Mouse (Mus musculus) layer of hippocampus, adult 8-10 months (tissue): ENCODE data around the gene Slfn2. TPM values are rescaled to one million over a fixed set of nuclear protein-coding genes. Genes with fewer than 3 reads are reported as not detected.

ENCODE experiments used
- DNase-seq, 2 experiments: peaks; one replicate each; pipeline ENCODE4 v3.0.0; 2022; ENCODE audit warnings: low spot score in 2 of 2
- microRNA-seq, 2 experiments: library from miRNA; unstranded; fragments of <30 nt; microRNA quantifications; one replicate each; pipeline ENCODE4 v1.2.0; 2022
- total RNA-seq, 4 experiments: library from RNA; stranded (reverse); gene quantifications; 2 replicates each; pipeline ENCODE4 v1.2.4; 2022

Slfn2 gene
- total RNA-seq, 4 experiments from 2014 or later = 0.43 to 2.9 (median 0.97) TPM

DNA sequence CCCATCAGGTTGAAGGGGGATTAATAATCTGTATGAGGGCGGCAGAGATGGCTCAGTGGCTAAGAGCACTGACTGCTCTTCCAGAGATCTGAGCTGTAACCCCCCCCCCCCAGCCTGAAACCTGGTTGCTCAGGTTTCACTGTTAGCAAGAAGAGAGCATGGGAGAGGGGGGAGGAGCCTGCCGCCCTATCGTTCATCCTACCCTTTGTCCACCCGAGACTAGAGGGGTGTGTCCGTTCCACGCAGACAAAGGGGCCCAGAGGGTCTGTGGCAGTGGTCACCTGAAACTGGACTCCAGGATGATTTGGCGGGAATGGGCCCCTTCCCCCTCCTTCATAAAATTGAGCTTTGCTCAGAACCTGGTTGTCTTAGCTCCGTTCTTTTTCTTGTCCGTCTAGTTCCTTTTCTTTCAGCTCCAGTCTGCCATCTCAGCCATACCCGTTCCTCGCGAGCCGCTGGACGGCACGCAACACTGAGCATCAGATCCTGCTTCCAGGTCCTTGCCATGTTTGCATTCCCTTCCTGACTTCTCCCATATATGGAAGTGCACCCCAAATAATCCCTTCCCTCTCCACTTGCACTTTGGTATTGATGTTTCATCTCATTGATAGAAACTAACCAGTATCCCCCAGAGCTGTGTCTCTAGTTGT lies 5.5 kb downstream of the Slfn2 start:
- DNase-seq = no peak

DNA sequence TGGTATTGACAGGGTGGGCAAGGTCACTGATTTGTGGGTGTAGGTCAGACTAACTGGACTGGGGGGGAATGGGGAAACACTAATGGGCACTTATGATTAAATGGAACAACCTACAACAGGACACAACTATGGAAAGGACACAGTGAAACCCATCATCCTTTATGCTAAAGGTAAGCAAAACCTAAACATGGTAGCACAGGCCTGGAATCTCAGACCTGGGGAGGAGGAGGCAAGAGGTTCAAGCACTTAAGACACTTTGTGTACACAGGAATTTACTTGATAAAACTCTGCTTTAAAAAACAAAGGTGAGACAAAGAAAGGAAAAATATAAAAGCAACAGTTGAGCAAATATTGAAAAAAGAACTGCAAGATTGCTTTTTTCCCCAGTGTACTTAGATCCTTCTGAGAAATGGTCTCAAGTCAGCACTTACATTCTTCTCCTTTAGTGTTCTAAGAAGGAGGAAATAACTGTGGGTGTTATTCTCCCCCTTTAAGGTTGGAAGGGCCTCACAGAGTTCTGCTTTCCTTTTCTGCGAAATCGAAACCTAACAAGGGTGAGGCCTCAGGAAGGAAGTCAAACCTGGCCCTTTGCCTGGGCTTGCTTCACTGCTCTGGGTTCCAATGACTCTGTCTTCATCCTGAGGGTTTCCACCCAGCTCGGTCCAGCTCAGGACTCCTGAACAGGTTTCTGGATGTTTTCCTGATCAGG lies 13.0 kb downstream of the Slfn2 start:
- no peak for DNase-seq

DNA sequence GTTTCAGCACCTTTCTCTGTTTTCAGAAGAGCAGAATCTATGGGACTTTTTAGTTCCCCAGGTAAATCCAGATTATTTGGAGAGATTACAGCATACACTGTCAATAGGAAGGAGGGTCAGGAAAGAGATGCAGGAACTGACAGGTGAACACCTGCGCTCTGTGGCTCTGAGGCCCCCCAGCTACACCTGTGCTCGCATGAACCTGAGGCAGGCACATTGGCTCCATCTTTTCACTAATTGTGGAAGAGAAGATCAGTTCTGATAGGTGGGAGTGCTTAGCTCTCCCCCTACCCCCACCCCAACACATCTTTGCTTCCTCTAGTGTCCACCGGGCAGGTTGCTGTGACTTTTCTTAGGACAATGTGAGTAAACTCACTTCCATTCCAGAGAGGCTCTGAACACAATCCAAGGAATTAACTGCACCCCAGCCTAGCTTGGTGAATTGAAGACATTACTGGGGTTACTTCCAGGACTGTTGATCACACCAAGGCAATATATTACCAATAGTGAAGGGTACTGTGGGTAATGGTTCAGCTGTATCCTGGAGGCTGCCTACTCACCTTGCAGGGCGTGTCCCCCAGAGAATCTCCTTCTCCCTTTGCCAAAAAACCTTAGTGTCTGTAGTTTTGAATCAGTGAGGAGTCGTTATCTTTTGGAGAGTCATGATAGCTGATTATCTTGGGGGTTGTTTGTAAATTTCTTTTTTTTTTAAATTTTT lies 13.7 kb downstream of the Slfn2 start:
- no peak for DNase-seq

DNA sequence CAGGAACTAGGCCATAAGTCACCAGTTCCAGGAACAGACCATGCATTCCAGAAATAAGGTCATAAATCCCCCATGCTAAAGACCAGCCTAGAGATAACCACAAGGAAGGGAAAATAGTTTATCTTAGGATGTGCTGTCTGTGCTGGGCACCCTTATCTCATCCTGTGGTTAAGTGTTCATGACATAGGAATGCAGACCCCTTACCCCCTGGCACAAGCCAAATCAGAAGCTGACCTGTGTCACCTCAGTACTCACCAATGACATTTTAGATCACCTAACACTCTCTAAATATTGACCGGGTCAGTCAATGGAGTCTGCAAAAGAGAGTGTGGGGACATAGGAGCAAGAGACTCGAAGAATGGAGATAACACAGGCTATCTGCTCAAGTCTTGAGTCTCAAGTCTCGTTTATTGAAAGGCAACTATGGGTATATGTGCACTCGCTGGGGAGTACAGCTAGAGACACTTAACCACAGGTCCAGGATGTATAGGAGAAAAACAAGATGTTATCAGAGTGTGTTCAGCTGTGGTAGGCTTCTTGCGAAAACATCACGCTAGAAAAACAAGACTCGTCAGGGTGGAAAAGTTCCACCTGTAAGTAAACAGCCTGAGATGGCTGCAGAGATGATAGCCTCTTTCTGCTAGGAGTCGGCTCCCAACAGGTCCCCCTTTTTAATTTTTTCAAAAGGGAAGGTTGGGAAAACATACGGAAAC lies 14.7 kb downstream of the Slfn2 start:
- DNase-seq = no peak

DNA sequence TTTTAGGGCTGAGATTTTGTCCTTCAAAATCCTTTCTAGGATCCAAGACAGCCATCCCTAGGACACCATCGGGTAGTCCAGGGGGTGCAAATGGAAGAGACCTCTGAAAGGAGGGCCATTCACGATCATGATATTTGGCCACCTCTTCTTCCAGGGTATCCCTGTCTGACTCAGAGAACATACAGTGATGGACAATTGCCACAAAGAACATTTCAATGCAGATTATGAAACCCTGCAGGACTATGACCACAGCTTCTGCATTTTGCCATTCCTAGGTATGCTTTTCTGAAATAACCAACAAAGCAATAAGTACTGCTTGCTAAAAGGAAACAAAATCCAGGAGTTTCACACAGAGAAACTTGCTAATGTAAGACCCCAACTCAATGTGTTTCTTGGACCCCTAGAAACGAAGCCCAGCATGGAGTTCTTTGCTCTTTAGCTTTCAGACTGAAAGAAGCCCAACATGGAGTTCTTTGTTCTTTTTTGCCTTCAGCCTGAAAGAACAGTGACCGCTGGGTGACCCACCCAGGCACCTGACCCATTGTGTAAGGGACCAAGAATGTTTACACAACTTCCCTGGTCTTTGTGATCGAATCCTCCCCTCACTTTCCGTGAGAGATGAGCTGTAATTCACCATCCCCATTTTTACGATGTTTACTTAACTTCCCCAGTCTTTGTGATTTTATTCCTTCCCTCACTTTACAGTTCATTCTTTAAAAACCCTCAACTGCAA lies 18.0 kb downstream of the Slfn2 start:
- no peak for DNase-seq

DNA sequence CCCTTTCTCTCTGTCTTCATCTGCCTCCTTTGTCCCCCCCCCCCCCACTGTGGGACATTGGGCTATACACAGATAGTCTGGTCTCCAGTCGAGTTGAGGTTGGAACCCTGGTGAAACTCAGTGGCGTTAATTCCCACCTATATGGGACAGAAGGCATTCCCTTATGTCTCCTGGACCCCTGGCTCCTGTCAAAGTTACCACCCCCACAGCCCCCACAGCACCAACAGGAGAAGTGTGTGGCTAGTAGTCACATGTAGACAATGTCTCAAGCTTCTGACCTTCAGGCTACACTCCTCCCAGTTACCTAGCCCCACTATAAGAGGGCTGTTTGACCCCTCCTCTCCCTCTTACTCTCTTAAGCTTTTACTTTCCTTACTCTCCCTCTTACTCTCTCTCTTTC lies 19.2 kb downstream of the Slfn2 start:
- no peak for DNase-seq

DNA sequence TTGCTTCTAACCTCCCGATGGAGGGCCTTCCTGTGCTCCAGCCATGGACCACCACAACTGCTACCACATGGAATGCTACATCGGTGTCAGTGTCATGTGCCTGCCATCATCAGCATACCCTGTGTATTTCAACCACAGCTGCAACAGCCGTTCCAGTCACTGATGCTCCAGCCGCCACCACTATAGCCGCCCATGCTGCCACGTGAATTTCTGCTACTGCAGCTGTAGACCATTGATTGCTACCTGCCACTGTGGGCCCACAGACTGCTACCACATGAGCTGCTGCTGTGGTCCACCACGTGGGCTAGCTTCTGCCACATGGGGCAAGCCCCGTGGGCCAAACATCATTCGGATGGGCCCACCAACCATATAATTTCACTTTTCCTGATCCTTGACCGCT lies 19.8 kb downstream of the Slfn2 start:
- no peak for DNase-seq

DNA sequence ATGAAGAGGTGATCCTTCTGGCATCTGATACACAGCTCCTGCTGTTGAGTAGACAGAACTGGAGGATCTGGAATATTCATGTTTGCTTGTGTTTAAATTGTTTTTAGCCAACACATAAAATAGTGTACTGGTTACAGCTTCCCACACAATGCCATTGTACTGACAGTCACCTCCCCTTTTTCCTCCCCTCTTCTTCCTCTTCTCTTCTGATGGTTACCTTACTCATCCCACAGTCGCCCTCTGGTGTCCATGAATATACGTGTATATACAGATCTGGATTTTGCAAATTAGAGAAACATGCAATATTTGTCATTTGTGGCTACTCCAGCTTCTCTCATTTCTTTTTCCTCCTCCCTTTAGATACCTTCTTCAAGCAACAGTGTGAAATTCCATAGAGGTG lies 50.2 kb downstream of the Slfn2 start:
- no peak for DNase-seq

DNA sequence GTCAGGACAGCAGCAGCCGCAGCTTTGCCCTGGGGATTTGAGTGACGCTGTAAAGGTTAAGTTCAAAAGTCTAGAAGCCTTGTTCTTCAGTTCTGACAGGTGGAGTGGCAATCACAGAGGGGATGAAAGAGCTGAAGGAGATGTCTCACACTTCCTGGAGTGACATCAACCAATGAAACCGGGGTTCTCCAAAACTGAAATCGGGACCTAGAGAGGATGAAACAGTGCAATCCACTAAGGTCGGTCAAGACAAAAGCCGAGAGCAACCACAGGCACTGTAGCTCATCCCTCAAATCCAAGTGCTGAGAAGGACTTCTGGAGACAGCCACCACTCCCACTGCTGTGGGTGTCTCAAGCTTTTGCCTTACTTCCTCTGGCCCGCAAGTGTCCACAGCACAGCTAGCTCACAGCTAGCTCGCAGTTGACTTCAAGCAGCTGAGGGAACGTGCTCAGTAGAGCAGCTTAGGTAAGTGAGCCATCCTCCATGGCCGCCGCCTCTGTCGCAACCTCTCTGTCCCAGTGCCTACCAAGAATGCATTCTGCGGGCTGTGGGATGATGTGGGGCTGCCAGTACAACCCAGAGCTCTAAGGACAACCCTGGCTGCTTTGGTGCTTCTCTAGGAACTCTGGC lies 51.8 kb downstream of the Slfn2 start, which contains the start of gene Slfn1:
Gene Slfn1 (plus strand): TSS at position 253 of the 631 bp plus-strand sequence.
- no peak for DNase-seq

DNA sequence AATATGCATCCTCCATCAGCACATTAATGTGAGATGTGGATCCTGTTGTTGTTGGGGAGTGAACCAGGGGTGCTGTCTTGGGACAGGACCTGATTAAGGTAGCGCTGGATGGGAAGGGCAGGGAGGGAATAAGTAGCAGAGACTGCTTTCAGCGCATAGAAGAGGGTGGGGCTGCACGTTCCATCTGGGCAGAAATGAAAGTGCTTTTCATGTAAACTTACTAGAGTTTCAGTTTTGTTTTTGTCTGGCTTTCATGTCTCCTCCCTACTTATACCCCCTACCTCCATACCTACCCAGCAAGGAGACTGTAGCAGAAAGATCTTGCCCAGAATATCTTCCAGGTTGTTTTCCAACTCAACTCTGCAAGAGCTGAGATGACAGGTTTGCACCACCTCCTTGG lies 53.1 kb downstream of the Slfn2 start:
- DNase-seq = no peak

Small RNA genes within 50 kb of the gene (microRNA-seq; reads per million reads assigned to microRNA genes)
- 0 reads per million in 2 experiments for gene Gm27598

Other genes starting within 250 kb of the Slfn2 start
- 10 to 100 TPM; 12.1 to 16.0 (median 14.8) TPM for gene Rffl, start 193.9 kb upstream of the Slfn2 start, total RNA-seq
- 10 to 100 TPM; 15.1 to 18.6 (median 17.1) TPM for gene Rad51d, start 174.5 kb upstream of the Slfn2 start, total RNA-seq
- not detected for gene Fndc8, start 173.0 kb upstream of the Slfn2 start, total RNA-seq
- gene Nle1, start 156.7 kb upstream of the Slfn2 start, total RNA-seq = 10 to 100 TPM; 39.5 to 51.7 (median 46.7) TPM
- 1 to 10 TPM; 1.2 to 2.6 (median 1.6) TPM for gene Unc45b, start 154.6 kb upstream of the Slfn2 start, total RNA-seq
- gene Slfn5, start 113.8 kb upstream of the Slfn2 start, total RNA-seq = 1 to 10 TPM; 4.1 to 6.8 (median 5.0) TPM
- 1 to 10 TPM in 2 of 4 experiments, under 1 TPM in 2; 0.23 to 1.7 (median 0.92) TPM for gene Slfn9, start 73.3 kb upstream of the Slfn2 start, total RNA-seq
- 1 to 10 TPM in 2 of 4 experiments, under 1 TPM in 2; 0.23 to 2.6 (median 1.1) TPM for gene Slfn8, start 44.3 kb upstream of the Slfn2 start, total RNA-seq
- gene Slfn1, start 51.7 kb downstream of the Slfn2 start, total RNA-seq = not detected
- gene Slfn4, start 110.1 kb downstream of the Slfn2 start, total RNA-seq = under 1 TPM in 2 of 4 experiments, not detected in 2; 0.09 to 0.11 TPM
- under 1 TPM; 0.20 to 0.58 (median 0.46) TPM for gene Slfn3, start 126.2 kb downstream of the Slfn2 start, total RNA-seq
- under 1 TPM in 1 of 4 experiments, not detected in 3; 0.09 TPM for gene Slfn14, start 221.6 kb downstream of the Slfn2 start, total RNA-seq
- gene Ap2b1, start 233.9 kb downstream of the Slfn2 start, total RNA-seq = 100 to 1,000 TPM; 281 to 326 (median 296) TPM
- 10 to 100 TPM in 2 of 4 experiments, 1 to 10 TPM in 2; 8.8 to 15.2 (median 12.2) TPM for gene Pex12, start 237.5 kb downstream of the Slfn2 start, total RNA-seq